Mouse (Mus musculus): ENCODE results near the gene 1700024P04Rik. TPM values are rescaled to one million over a fixed set of nuclear protein-coding genes. Genes with fewer than 3 reads are reported as not detected.
"Not testable (repeated sequence)": the region's sequence is repeated elsewhere in the genome, so short reads cannot be mapped to it uniquely, and the experiment has no call there.

1700024P04Rik gene
- polyA plus RNA-seq, 1 experiment from 2014 or later: not detected

DNA sequence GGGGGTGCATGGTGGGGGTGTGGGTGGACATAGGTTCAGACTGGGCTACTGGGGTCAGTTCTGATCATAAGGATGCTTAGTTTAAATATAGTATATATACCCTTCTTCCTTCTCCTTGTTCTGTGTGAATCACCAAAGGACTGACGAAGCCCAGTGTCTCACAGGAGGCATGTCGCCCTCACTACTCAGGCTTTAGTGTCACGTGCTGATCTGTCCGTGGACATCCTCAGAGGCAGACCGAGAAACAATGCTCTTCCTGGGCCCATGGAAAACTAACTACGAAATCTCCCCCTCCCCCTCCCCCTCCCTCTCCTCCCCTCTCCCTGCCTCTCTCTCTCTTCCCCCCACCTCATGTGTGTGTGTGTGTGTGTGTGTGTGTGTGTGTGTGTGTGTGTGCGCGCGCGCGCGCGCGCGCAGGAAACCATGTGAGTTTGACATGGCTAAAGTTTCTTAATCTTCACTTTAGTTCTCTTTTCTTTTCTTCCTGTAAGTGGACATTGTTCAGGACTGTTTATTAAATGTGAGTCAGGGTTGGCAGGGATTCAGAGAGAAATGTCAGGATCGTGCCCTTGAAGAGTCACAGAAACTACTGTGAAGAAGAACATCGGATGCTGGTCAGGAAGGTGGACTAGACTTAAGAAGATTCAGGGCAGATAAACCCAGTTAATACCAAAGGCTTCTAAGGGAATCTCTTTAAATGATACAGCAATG, 22.2 kb upstream of the 1700024P04Rik start:
- H3K36me3 ChIP-seq (ENCODE audit: poor library complexity, severe bottlenecking): no peaks in the 10 kb centered on the region
- no peaks in the 10 kb centered on the region for H3K4me1 ChIP-seq
- peaks cover 14% of the 10 kb centered on the region for H3K9me3 ChIP-seq (replicated peaks)
- no peak overlapping the region for H3K4me2 ChIP-seq
- no peak overlapping the region for H3K27ac ChIP-seq
- no peak for ATAC-seq
- no peak overlapping the region for H3K4me3 ChIP-seq
- H3K9ac ChIP-seq: no peak overlapping the region
- WGBS: 93% methylated on average over 17 of the region's 17 CpGs
- no peaks in the 10 kb centered on the region for H3K27me3 ChIP-seq

DNA sequence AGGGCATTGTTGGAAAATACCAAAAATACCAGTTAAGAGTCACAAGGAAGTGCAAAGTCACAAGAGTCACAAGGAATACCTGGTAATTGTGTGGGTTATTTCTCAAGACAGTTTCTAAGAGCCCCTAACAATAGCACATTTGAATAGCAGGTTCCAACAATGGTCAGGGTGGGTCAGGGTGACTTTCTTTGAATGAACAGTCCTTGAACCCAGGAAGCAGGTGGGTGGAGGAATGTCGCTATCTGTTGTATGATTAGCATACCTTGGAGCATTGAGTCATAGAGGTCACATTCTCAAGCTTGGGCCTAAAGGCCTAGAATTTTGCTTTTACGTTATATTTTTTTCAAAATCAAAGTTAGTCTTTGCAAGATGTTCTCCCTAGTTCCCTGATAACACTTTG, 17.3 kb upstream of the 1700024P04Rik start:
- H3K4me1 ChIP-seq; H3K4me3 ChIP-seq; H3K36me3 ChIP-seq (ENCODE audit: poor library complexity, severe bottlenecking); H3K4me2 ChIP-seq; H3K27ac ChIP-seq; H3K9ac ChIP-seq; ATAC-seq; H3K27me3 ChIP-seq: not testable (repeated sequence)
- 93% methylated on average over 2 of the region's 2 CpGs for WGBS
- peaks cover 17% of the 10 kb centered on the region for H3K9me3 ChIP-seq (replicated peaks)

DNA sequence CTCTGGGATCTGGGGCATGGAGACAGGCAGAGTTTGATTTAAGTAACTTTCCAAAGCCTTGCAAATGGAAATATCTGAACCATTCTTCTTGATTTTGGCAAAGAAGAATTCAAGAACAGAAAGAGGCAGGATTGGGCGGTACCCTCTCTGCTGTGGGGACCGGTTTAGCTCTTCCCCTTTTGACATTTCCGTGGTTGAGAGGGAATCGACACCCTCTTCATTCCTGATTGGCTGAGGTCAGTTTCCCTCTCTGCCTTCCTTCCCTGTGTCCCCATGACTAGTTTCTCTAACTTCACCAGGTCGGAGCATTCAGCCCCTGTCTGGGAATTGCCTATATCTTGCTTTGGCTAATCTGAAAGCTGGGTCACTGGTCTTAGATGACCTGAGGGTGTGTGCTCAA, 12.7 kb upstream of the 1700024P04Rik start:
- H3K36me3 ChIP-seq (ENCODE audit: poor library complexity, severe bottlenecking): no peaks in the 10 kb centered on the region
- H3K9ac ChIP-seq: no peak overlapping the region
- no peaks in the 10 kb centered on the region for H3K27me3 ChIP-seq
- no peak overlapping the region for H3K4me3 ChIP-seq
- WGBS: 65% methylated on average over 5 of the region's 5 CpGs
- H3K4me2 ChIP-seq: no peak overlapping the region
- peaks cover 4% of the 10 kb centered on the region; the same call in 1 of the 2 replicates for H3K9me3 ChIP-seq (replicated peaks)
- no peak for ATAC-seq
- H3K27ac ChIP-seq: no peak overlapping the region
- no peaks in the 10 kb centered on the region for H3K4me1 ChIP-seq

DNA sequence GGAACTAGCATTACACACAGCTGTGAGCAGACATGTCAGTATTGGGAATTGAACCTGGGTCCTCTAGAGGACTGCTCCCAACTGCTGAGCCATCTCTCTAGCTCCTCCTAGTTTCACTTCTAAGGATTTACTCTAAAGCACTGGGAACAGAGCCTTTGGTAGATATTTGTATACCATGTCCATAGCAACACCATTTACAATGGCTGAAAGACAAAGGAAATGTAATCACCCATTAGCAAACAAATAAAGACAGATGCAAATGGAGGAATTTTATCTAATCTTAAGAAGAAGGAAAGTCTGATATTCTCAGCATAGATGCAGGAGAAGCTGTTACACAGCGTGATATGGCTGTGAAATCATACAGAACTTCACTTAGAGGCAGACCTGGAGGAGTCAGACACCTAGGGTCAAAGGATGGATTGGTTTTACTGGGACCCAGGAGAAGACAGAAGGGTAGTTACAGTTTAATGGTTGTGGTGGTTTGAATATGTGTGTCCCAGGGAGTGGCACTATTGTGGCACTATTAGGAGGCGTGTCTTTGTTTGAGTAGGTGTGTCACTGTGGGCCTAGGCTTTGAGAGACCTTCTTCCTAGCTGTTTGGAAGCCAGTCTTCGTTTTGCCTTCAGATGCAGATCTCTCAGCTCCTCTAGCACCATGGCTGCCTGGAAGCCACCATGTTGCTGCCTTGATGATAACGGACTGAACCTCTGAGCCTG, 7.1 kb downstream of the 1700024P04Rik start:
- H3K9ac ChIP-seq: no peak overlapping the region
- H3K27me3 ChIP-seq: no peaks in the 10 kb centered on the region
- no peak overlapping the region for H3K4me2 ChIP-seq
- WGBS: 83% methylated on average over 4 of the region's 4 CpGs
- no peak overlapping the region for H3K27ac ChIP-seq
- H3K4me3 ChIP-seq: no peak overlapping the region
- H3K36me3 ChIP-seq (ENCODE audit: poor library complexity, severe bottlenecking): no peaks in the 10 kb centered on the region
- no peaks in the 10 kb centered on the region for H3K9me3 ChIP-seq (replicated peaks)
- H3K4me1 ChIP-seq: no peaks in the 10 kb centered on the region
- ATAC-seq: no peak

GRCm38 (mm10) chr13:98976022-98976421, 8.3 kb downstream of the 1700024P04Rik start:
- WGBS: 71% methylated on average over 3 of the region's 3 CpGs
- not testable (repeated sequence) for H3K9ac ChIP-seq; H3K4me3 ChIP-seq; H3K27ac ChIP-seq; H3K36me3 ChIP-seq (ENCODE audit: poor library complexity, severe bottlenecking); H3K9me3 ChIP-seq (replicated peaks); H3K27me3 ChIP-seq; H3K4me2 ChIP-seq; H3K4me1 ChIP-seq; ATAC-seq

DNA sequence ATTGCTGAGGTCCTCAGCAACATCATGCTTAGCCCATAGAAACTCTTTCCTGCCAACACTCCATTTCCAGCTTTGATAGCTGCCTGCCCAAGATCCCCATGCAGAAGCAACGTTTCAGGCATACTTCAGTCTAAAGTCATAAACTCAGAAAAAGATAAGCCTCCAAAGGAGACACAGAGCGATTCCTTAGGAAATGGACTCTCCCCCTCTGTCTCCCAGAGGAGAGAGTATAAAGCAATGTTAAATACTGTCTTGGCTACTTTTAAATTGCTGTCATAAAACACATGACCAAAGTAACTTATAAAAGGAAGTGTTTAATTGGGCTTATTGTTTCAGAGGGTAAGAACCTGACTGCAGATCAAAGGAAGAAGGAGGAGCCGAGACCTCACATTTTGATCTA, 12.3 kb downstream of the 1700024P04Rik start:
- H3K27ac ChIP-seq: no peak overlapping the region
- H3K4me2 ChIP-seq: no peak overlapping the region

GRCm38 (mm10) chr13:98971641-98972040, 12.7 kb downstream of the 1700024P04Rik start:
- 73% methylated on average over 5 of the region's 5 CpGs for WGBS
- Histone ChIP-seq H3K4me1 (no peaks in the 10 kb centered on the region), H3K27me3 (no peaks in the 10 kb centered on the region)

More for the DNA sequence above, 12.3 kb downstream of the 1700024P04Rik start:
- no peaks in the 10 kb centered on the region for H3K9me3 ChIP-seq (replicated peaks)
- no peak overlapping the region for H3K4me3 ChIP-seq
- no peaks in the 10 kb centered on the region for H3K4me1 ChIP-seq
- H3K9ac ChIP-seq: no peak overlapping the region
- no peak for ATAC-seq
- H3K36me3 ChIP-seq (ENCODE audit: poor library complexity, severe bottlenecking): no peaks in the 10 kb centered on the region
- WGBS: 86% methylated on average over 3 of the region's 3 CpGs
- H3K27me3 ChIP-seq: no peaks in the 10 kb centered on the region

DNA sequence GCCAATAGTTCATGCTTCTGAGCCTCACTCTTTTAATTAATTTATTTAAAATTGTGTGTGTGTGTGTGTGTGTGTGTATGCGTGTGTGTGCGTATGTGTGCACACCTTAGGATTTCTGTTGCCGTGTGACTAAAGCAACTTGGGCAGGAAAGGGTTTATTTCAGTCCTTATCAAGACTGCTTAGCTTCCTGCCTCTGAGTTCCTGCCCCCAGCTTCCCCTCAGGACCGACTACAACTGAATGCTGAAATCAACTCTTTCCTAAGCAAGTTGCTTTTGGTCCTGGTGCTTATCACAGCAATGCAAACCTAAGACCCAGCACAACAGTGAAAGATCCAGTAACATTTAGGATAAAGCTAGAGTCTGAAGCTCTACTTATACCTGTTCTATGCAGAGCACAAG, 15.8 kb downstream of the 1700024P04Rik start:
- H3K36me3 ChIP-seq (ENCODE audit: poor library complexity, severe bottlenecking): no peaks in the 10 kb centered on the region
- no peaks in the 10 kb centered on the region for H3K4me1 ChIP-seq
- H3K27ac ChIP-seq: no peak overlapping the region
- no peaks in the 10 kb centered on the region for H3K27me3 ChIP-seq
- H3K9ac ChIP-seq: no peak overlapping the region
- no peak overlapping the region for H3K4me3 ChIP-seq
- ATAC-seq: no peak
- no peak overlapping the region for H3K4me2 ChIP-seq
- H3K9me3 ChIP-seq (replicated peaks): no peaks in the 10 kb centered on the region
- 86% methylated on average over 4 of the region's 4 CpGs for WGBS

More at GRCm38 (mm10) chr13:98971641-98972040, 12.7 kb downstream of the 1700024P04Rik start:
- H3K4me3 ChIP-seq: no peak overlapping the region
- no peak overlapping the region for H3K27ac ChIP-seq
- no peaks in the 10 kb centered on the region for H3K36me3 ChIP-seq (ENCODE audit: poor library complexity, severe bottlenecking)
- ATAC-seq: no peak
- no peaks in the 10 kb centered on the region for H3K9me3 ChIP-seq (replicated peaks)
- H3K9ac ChIP-seq: no peak overlapping the region
- no peak overlapping the region for H3K4me2 ChIP-seq

- Histone ChIP-seq H3K9me3 (replicated peaks) (no peaks in the 10 kb centered on the region), H3K27ac (no peak overlapping the region), H3K4me2 (no peak overlapping the region), H3K9ac (no peak overlapping the region), H3K4me1 (no peaks in the 10 kb centered on the region), H3K36me3 (ENCODE audit: poor library complexity, severe bottlenecking) (no peaks in the 10 kb centered on the region), H3K4me3 (no peak overlapping the region), H3K27me3 (no peaks in the 10 kb centered on the region)
- ATAC-seq: no peak
- WGBS: 94% methylated on average over 6 of the region's 6 CpGs
Measured at GRCm38 (mm10) chr13:98967942-98968341, 16.4 kb downstream of the 1700024P04Rik start.

DNA sequence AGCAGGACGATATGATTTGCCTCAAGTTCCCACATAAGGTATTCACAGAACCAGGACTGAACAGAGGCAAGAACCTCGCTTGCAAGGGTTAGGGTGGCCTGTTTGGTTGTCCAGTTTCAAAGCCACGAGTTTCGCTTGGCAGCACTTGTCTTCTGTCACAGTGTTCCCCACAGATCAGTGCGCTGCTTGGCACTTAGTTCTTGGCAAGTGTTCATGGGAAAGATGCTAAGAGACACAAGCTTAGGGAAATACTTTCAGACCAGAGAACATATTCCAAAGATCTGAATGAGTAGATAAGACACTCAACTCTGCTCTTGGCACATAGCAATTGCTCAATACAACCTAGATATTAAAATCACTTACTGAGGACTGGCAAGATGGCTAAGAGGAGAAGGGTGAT, 17.8 kb downstream of the 1700024P04Rik start:
- Histone ChIP-seq H3K9me3 (replicated peaks) (no peaks in the 10 kb centered on the region), H3K4me2 (no peak overlapping the region), H3K9ac (no peak overlapping the region), H3K36me3 (ENCODE audit: poor library complexity, severe bottlenecking) (no peaks in the 10 kb centered on the region), H3K4me3 (no peak overlapping the region), H3K27ac (no peak overlapping the region), H3K4me1 (no peaks in the 10 kb centered on the region), H3K27me3 (no peaks in the 10 kb centered on the region)
- ATAC-seq: no peak
- WGBS: 88% methylated on average over 5 of the region's 5 CpGs

DNA sequence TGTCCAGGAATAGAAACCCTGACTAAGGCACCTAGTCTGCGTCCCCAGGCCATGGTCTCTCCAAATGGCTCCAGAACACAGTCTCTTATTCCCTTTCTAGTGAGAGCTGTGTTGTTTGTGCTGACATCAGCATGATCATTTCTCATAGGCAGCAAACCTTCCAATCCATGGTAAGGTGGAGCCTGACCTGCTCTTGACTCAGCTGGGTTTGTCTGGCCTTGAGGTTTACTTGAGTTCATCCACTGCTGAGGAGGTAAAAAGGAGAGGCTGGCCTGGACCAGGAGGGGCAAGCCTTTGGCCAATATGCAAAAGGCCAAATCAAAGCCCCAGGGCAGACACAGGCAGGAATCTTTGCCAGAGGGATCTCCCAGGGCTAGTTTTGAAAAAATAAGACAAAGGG, 20.8 kb downstream of the 1700024P04Rik start:
- ATAC-seq: no peak
- Histone ChIP-seq H3K9me3 (replicated peaks) (no peaks in the 10 kb centered on the region), H3K4me2 (no peak overlapping the region), H3K4me1 (no peaks in the 10 kb centered on the region), H3K27me3 (no peaks in the 10 kb centered on the region), H3K27ac (no peak overlapping the region), H3K9ac (no peak overlapping the region), H3K36me3 (ENCODE audit: poor library complexity, severe bottlenecking) (no peaks in the 10 kb centered on the region), H3K4me3 (no peak overlapping the region)
- WGBS: 96% methylated on average over 1 of the region's 1 CpGs

GRCm38 (mm10) chr13:98958177-98958576, 26.2 kb downstream of the 1700024P04Rik start:
- no peaks in the 10 kb centered on the region for H3K9me3 ChIP-seq (replicated peaks)
- no peaks in the 10 kb centered on the region for H3K27me3 ChIP-seq
- no peaks in the 10 kb centered on the region for H3K36me3 ChIP-seq (ENCODE audit: poor library complexity, severe bottlenecking)
- no peak overlapping the region for H3K4me3 ChIP-seq
- no peak overlapping the region for H3K27ac ChIP-seq
- 46% methylated on average over 2 of the region's 2 CpGs for WGBS
- H3K4me1 ChIP-seq: no peaks in the 10 kb centered on the region
- H3K9ac ChIP-seq: no peak overlapping the region
- no peak overlapping the region for H3K4me2 ChIP-seq
- no peak for ATAC-seq
